ENCODE assay signal across 9 mouse cellular contexts in the genomic region with DNA sequence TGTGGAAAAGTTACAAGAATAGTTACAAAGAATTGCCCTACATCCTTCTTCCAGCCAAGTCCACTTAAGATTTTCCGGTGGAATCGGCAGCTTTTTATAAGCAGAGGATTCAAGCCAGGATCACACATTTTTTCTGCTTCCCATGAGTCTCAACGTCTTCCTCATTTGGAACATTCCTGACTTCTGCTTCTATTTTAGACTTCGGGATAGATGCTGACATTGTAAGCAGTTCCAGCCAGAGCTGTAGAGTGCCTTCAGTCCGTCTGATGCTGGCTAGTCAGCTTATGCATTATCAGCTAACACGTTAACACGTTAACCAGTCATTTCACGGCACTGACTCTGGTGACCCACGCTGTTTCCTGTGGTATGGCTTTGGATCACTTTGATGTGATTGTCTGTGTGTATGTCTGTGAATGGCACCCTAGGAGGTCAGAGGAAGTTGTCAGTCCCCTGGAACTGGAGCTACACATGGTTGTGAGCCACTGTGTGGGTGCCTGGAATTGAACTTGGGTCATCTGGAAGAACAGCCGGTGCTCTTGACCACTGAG. TPM values are rescaled to one million over a fixed set of nuclear protein-coding genes. Genes with fewer than 3 reads are reported as not detected.
DNase-seq lines count a peak whose midpoint lies in the region; ATAC-seq and TF ChIP-seq lines count a peak whose summit lies in the region.
"Had no signal": no experiment of that assay in that cellular context is flagged by ENCODE, and none has a peak within 500 bp of the region (broad histone marks: within the 10 kb centered on the region; RNA-seq: fewer than 3 reads in every experiment).

No protein-coding gene starts in this region.

- TF ChIP-seq POLR2A in bone marrow macrophage, adult 2 months (IDR thresholded peaks at IDR 0.05; ENCODE audit: borderline replicate concordance, low read depth, low read length) = no peak

- no peak overlapping the region for H3K4me3 ChIP-seq in bone marrow macrophage, adult 2 months (ENCODE audit: insufficient read depth, low read length)
- no peak overlapping the region for H3K4me3 ChIP-seq in heart, embryonic 11.5 days (ENCODE audit: low read depth, low read length)
- H3K4me3 ChIP-seq: hindbrain, embryonic 10.5 days had no signal

- DNase-seq in kidney, adult 8-10 months = peak; percentile 12 to 14
- no peak for DNase-seq in kidney, postnatal 25 days
- DNase-seq in adrenal gland, postnatal 25 days = no peak
- DNase-seq in ovary, postnatal 14 days (ENCODE audit: low spot score) = no peak
- no peak for DNase-seq in spleen, adult 18-20 months

- TF ChIP-seq CTCF in bone marrow macrophage, adult 2 months (IDR thresholded peaks at IDR 0.05; ENCODE audit: low read depth, low read length) = no peak

- peaks cover 10% of the 10 kb centered on the region for H3K4me1 ChIP-seq in bone marrow macrophage, adult 2 months (ENCODE audit: control insufficient read depth, insufficient read depth, low read length)
- H3K4me1 ChIP-seq in heart, embryonic 11.5 days (ENCODE audit: control insufficient read depth, insufficient read depth, low read length) = peaks cover 5% of the 10 kb centered on the region; the same call in 1 of the 2 replicates

- no peak for ATAC-seq in heart, embryonic 11.5 days (replicated peaks; ENCODE audit: insufficient number of reproducible peaks, low FRiP score, low TSS enrichment)
- peak; percentile 46; the same call in 1 of the 2 replicates for ATAC-seq in megakaryocyte, adult 5-6 weeks (ENCODE audit: poor library complexity, severe bottlenecking)

- no peak overlapping the region for H3K9ac ChIP-seq in heart, embryonic 11.5 days (ENCODE audit: low read depth, low read length)

- no peaks in the 10 kb centered on the region for H3K27me3 ChIP-seq in heart, embryonic 11.5 days (ENCODE audit: control insufficient read depth, insufficient read depth, low read length)

- H3K27ac ChIP-seq in bone marrow macrophage, adult 2 months (ENCODE audit: insufficient read depth, low read depth, low read length) = peak overlapping the region; percentile 47
- H3K27ac ChIP-seq in heart, embryonic 11.5 days (ENCODE audit: low read depth, low read length) = no peak overlapping the region

- peaks cover 2% of the 10 kb centered on the region; the same call in 1 of the 2 replicates for H3K9me3 ChIP-seq in heart, embryonic 11.5 days (replicated peaks; ENCODE audit: control insufficient read depth, low read length)

- peak overlapping the region; percentile 9; the same call in 1 of the 2 replicates for H3K4me2 ChIP-seq in heart, embryonic 11.5 days

- WGBS in heart, embryonic 11.5 days (ENCODE audit: insufficient replicate concordance) = 51% methylated on average over 10 of the region's 10 CpGs

- H3K36me3 ChIP-seq in heart, embryonic 11.5 days (ENCODE audit: control insufficient read depth, insufficient read depth, low read length) = no peaks in the 10 kb centered on the region
- H3K36me3 ChIP-seq: hindbrain, embryonic 10.5 days had no signal

RNA-seq across cellular contexts. Expression of gene Selenof, which starts 47.6 kb away (rescaled TPM):
- 327 and 351 TPM in 2 replicates for polyA plus RNA-seq in bone marrow macrophage, adult 2 months (2012; ENCODE audit: insufficient read depth, insufficient read length, missing spikeins)
- polyA plus RNA-seq in heart, embryonic 11.5 days (2014; fragmentation: Nextera tagmentation; extraction: Ambion mirVana) = 339 and 350 TPM in 2 replicates
- total RNA-seq in megakaryocyte, adult 5-6 weeks (2015) = 348 and 402 TPM in 2 replicates
- total RNA-seq in megakaryocyte, adult 5-6 weeks (2017) = 537 and 557 TPM in 2 replicates
- 249 and 324 TPM in 2 replicates for total RNA-seq in adrenal gland, postnatal 25 days (2021)

RNA-seq across cellular contexts. Expression of gene Hs2st1, which starts 47.7 kb away (rescaled TPM):
- polyA plus RNA-seq in bone marrow macrophage, adult 2 months (2012; ENCODE audit: insufficient read depth, insufficient read length, missing spikeins) = 27.7 and 31.0 TPM in 2 replicates
- polyA plus RNA-seq in heart, embryonic 11.5 days (2014; fragmentation: Nextera tagmentation; extraction: Ambion mirVana) = 7.3 and 7.9 TPM in 2 replicates
- 9.0 and 10.5 TPM in 2 replicates for total RNA-seq in megakaryocyte, adult 5-6 weeks (2015)
- total RNA-seq in megakaryocyte, adult 5-6 weeks (2017) = 9.8 and 10.9 TPM in 2 replicates
- total RNA-seq in adrenal gland, postnatal 25 days (2021) = 12.9 and 19.5 TPM in 2 replicates

Comparison
In these comparisons a context has a peak if more than half of its experiments do, and no peak if none do; other contexts are left out.
1. DNase-seq: peak in kidney, adult 8-10 months (2 of 2); none in kidney, postnatal 25 days (0 of 2), adrenal gland, postnatal 25 days (single experiment), ovary, postnatal 14 days (single experiment) and spleen, adult 18-20 months (0 of 2).